Mouse (Mus musculus) liver, adult 2 months (tissue): Measurements from ENCODE around the gene Syt8. TPM values are rescaled to one million over a fixed set of nuclear protein-coding genes. Genes with fewer than 3 reads are reported as not detected.

Experiments used
- DNase-seq: peaks from one replicate; pipeline ENCODE4 v3.0.0-alpha.2; 2011; ENCODE audit warnings: low read depth, low spot score; ENCODE audit errors: extremely low read depth
- H3K27ac ChIP-seq: fragments of 200-500 bp; replicated peaks from 2 replicates; pipeline ENCODE4 v1.5.1; 2012; ENCODE audit warnings: low read depth, mild to moderate bottlenecking, control low read depth, inconsistent platforms, low read length; ENCODE audit not compliant: insufficient read depth
- H3K27me3 ChIP-seq: fragments of 200-500 bp; 2 replicates; pipeline ENCODE4 v1.6.1; 2012; ENCODE audit warnings: mild to moderate bottlenecking, moderate library complexity, low read length, inconsistent platforms; ENCODE audit not compliant: control insufficient read depth, insufficient read depth
- H3K36me3 ChIP-seq: fragments of 200-500 bp; 2 replicates; pipeline ENCODE4 v1.6.1; 2012; ENCODE audit warnings: low read length, inconsistent platforms; ENCODE audit not compliant: control insufficient read depth, insufficient read depth
- H3K4me1 ChIP-seq: fragments of 200-500 bp; 2 replicates; pipeline ENCODE4 v1.6.1; 2011; ENCODE audit warnings: low read length; ENCODE audit not compliant: control insufficient read depth, insufficient read depth
- H3K4me3 ChIP-seq: fragments of 200-500 bp; 2 replicates; pipeline ENCODE4 v1.5.1; 2011; ENCODE audit warnings: low read depth, mild to moderate bottlenecking, control low read depth, low read length, moderate library complexity; ENCODE audit not compliant: insufficient read depth
- H3K79me2 ChIP-seq: fragments of 200-500 bp; 2 replicates; pipeline ENCODE4 v1.6.1; 2012; ENCODE audit warnings: inconsistent platforms, mild to moderate bottlenecking, low read length, moderate library complexity; ENCODE audit not compliant: control insufficient read depth, insufficient read depth
- H3K9ac ChIP-seq: fragments of 200-500 bp; 2 replicates; pipeline ENCODE4 v1.6.1; 2012; ENCODE audit warnings: low read depth, mild to moderate bottlenecking, control low read depth, inconsistent platforms, low read length
- CTCF ChIP-seq: fragments of 200-500 bp; IDR thresholded peaks from 2 replicates; pipeline ENCODE4 v1.5.1; 2011; ENCODE audit warnings: low read depth, low read length, control low read depth
- POLR2A ChIP-seq: fragments of 200-500 bp; IDR thresholded peaks from 2 replicates; pipeline ENCODE4 v1.6.1; 2011; ENCODE audit warnings: low read length, control low read depth; ENCODE audit not compliant: insufficient read depth; ENCODE audit errors: extremely low read depth
- WGBS: fragments of 180-500 bp; shearing (Covaris S2); methylation state at CpG from one replicate; pipeline ENCODE4 v1.1.7; 2018; 5-methylcytosine and 5-hydroxymethylcytosine counted together
- polyA plus RNA-seq: library from polyadenylated mRNA; depleted of rRNA; stranded (reverse); fragments of >200 nt; gene quantifications from 2 replicates; pipeline ENCODE4 v1.2.3, GENCODE M21; 2012
- total RNA-seq: library from RNA; depleted of rRNA; stranded (reverse); fragments of >200 nt; gene quantifications from 2 replicates; pipeline ENCODE4 v1.2.3, GENCODE M21; 2014

Gene Syt8
- total and polyA plus RNA-seq, 2 experiments: not detected

- no peak for DNase-seq
- Histone ChIP-seq H3K27ac (no peak overlapping the region), H3K4me3 (no peak overlapping the region), H3K79me2 (no peaks in the 10 kb centered on the region), H3K9ac (no peak overlapping the region), H3K4me1 (no peaks in the 10 kb centered on the region; the same call in 1 of the 2 replicates), H3K27me3 (no peaks in the 10 kb centered on the region), H3K36me3 (no peaks in the 10 kb centered on the region)
- no peak for TF ChIP-seq POLR2A
- no peak for TF ChIP-seq CTCF
- 90% methylated on average over 3 of the region's 3 CpGs for WGBS
Observed at GRCm38 (mm10) chr7:142479886-142480285, 45.2 kb downstream of the Syt8 start.

GRCm38 (mm10) chr7:142480661-142481060 lies 46.0 kb downstream of the Syt8 start:
- H3K4me1 ChIP-seq: no peaks in the 10 kb centered on the region; the same call in 1 of the 2 replicates
- DNase-seq: no peak
- no peaks in the 10 kb centered on the region for H3K27me3 ChIP-seq
- H3K27ac ChIP-seq: no peak overlapping the region
- no peak overlapping the region for H3K4me3 ChIP-seq
- WGBS: 95% methylated on average over 3 of the region's 3 CpGs
- no peak for TF ChIP-seq POLR2A
- TF ChIP-seq CTCF: no peak
- no peaks in the 10 kb centered on the region for H3K36me3 ChIP-seq
- no peak overlapping the region for H3K9ac ChIP-seq
- H3K79me2 ChIP-seq: no peaks in the 10 kb centered on the region

- Histone ChIP-seq H3K36me3 (no peaks in the 10 kb centered on the region), H3K27me3 (no peaks in the 10 kb centered on the region), H3K79me2 (no peaks in the 10 kb centered on the region), H3K9ac (no peak overlapping the region), H3K4me1 (no peaks in the 10 kb centered on the region; the same call in 1 of the 2 replicates), H3K4me3 (no peak overlapping the region), H3K27ac (no peak overlapping the region)
- TF ChIP-seq CTCF (peak; percentile 67), POLR2A (no peak)
- WGBS: 30% methylated on average over 5 of the region's 5 CpGs
- peak; percentile 2 for DNase-seq
Observed at GRCm38 (mm10) chr7:142481186-142481567, 46.5 kb downstream of the Syt8 start.

- WGBS: 36% methylated on average over 22 of the region's 22 CpGs
- TF ChIP-seq CTCF (no peak), POLR2A (no peak)
- no peaks in the 10 kb centered on the region for H3K27me3 ChIP-seq
- no peak overlapping the region for H3K9ac ChIP-seq
- no peaks in the 10 kb centered on the region for H3K79me2 ChIP-seq
- no peak overlapping the region for H3K4me3 ChIP-seq
- no peak for DNase-seq
- H3K4me1 ChIP-seq: no peaks in the 10 kb centered on the region; the same call in 1 of the 2 replicates
- no peaks in the 10 kb centered on the region for H3K36me3 ChIP-seq
- no peak overlapping the region for H3K27ac ChIP-seq
Observed at GRCm38 (mm10) chr7:142481568-142482255, 47.1 kb downstream of the Syt8 start.

GRCm38 (mm10) chr7:142482256-142482609 lies 47.6 kb downstream of the Syt8 start:
- no peak overlapping the region for H3K9ac ChIP-seq

GRCm38 (mm10) chr7:142483136-142483535 lies 48.5 kb downstream of the Syt8 start:
- WGBS: 93% methylated on average over 11 of the region's 11 CpGs
- Histone ChIP-seq H3K4me1 (no peaks in the 10 kb centered on the region), H3K27ac (no peak overlapping the region), H3K79me2 (no peaks in the 10 kb centered on the region), H3K4me3 (no peak overlapping the region), H3K9ac (no peak overlapping the region), H3K27me3 (no peaks in the 10 kb centered on the region), H3K36me3 (no peaks in the 10 kb centered on the region)
- no peak for DNase-seq
- TF ChIP-seq POLR2A (no peak), CTCF (no peak)

More at GRCm38 (mm10) chr7:142482256-142482609, 47.6 kb downstream of the Syt8 start:
- 66% methylated on average over 6 of the region's 6 CpGs for WGBS
- no peak for DNase-seq
- H3K27me3 ChIP-seq: no peaks in the 10 kb centered on the region
- no peak overlapping the region for H3K4me3 ChIP-seq
- no peak for TF ChIP-seq CTCF
- TF ChIP-seq POLR2A: no peak
- H3K27ac ChIP-seq: no peak overlapping the region
- no peaks in the 10 kb centered on the region for H3K4me1 ChIP-seq
- no peaks in the 10 kb centered on the region for H3K79me2 ChIP-seq
- no peaks in the 10 kb centered on the region for H3K36me3 ChIP-seq
